ENCODE assay signal across 33 mouse cellular contexts in genomic region chr6:100529673-100530072, GRCm38 (mm10).
DNase-seq lines count a peak whose midpoint lies in the region; ATAC-seq and TF ChIP-seq lines count a peak whose summit lies in the region.
"Had no signal": no experiment of that assay in that cellular context is flagged by ENCODE, and none has a peak within 500 bp of the region (broad histone marks: within the 10 kb centered on the region; RNA-seq: fewer than 3 reads in every experiment).

No protein-coding gene starts in this region.

- no peak overlapping the region for H3K4me2 ChIP-seq in lung, embryonic 16.5 days (ENCODE audit: low read depth, low read length)
- H3K4me2 ChIP-seq in limb, embryonic 12.5 days: no peak overlapping the region
- no peak overlapping the region for H3K4me2 ChIP-seq in midbrain, embryonic 11.5 days
- H3K4me2 ChIP-seq: embryonic facial prominence, embryonic 13.5 days; heart, embryonic 12.5 days; limb, embryonic 15.5 days; liver, embryonic 13.5 days; lung, embryonic 15.5 days; neural tube, embryonic 15.5 days had no signal

- ATAC-seq in lung, embryonic 16.5 days (ENCODE audit: low read depth): peak; percentile 50; the same call in 1 of the 2 replicates
- ATAC-seq in limb, embryonic 12.5 days (ENCODE audit: insufficient number of reproducible peaks, insufficient read depth, low FRiP score, low TSS enrichment, low read depth): 0 out of 2 replicates have a peak, but pooled peaks have one; percentile 62
- ATAC-seq in midbrain, embryonic 11.5 days (ENCODE audit: low FRiP score): no peak
- ATAC-seq: forebrain, embryonic 16.5 days; hindbrain, embryonic 16.5 days; Patski had no signal

- H3K27ac ChIP-seq in lung, embryonic 16.5 days (ENCODE audit: low read length): no peak overlapping the region
- H3K27ac ChIP-seq in limb, embryonic 12.5 days: no peak overlapping the region
- H3K27ac ChIP-seq in midbrain, embryonic 11.5 days (ENCODE audit: low read depth, low read length): no peak overlapping the region
- H3K27ac ChIP-seq: embryonic facial prominence, embryonic 13.5 days; gastrocnemius, adult 2 months; heart, adult 2 months; hindbrain, embryonic 10.5 days; layer of hippocampus, adult 2 months; limb, embryonic 15.5 days; liver, embryonic 13.5 days; lung, embryonic 15.5 days; neural tube, embryonic 15.5 days had no signal

- no peak for DNase-seq in lung, adult 2 months
- DNase-seq in MN1 (ENCODE audit: low spot score): peak; percentile 44
- DNase-seq in lung, postnatal 36 days: peak; percentile 20
- no peak for DNase-seq in midbrain, embryonic 11.5 days (ENCODE audit: low spot score, missing footprints)
- no peak for DNase-seq in urinary bladder, adult 18-20 months (ENCODE audit: low spot score in 2 of 2)
- no peak for DNase-seq in left cerebral cortex, postnatal 14 days (ENCODE audit: low spot score in 2 of 2)
- DNase-seq: adrenal gland, postnatal 10 days; cerebellum, adult 8-10 months; cerebellum, postnatal 36 days; gastrocnemius, adult 2 months; heart, adult 2 months; kidney, adult 2 months; kidney, postnatal 36 days; liver, embryonic 13.5 days; midbrain, embryonic 14.5 days; retina, postnatal 1 day; right cerebral cortex, postnatal 14 days; thymus, adult 2 months; thymus, postnatal 4 days had no signal

- no peaks in the 10 kb centered on the region for H3K36me3 ChIP-seq in lung, embryonic 16.5 days (ENCODE audit: control insufficient read depth, insufficient read depth, low read length)
- no peaks in the 10 kb centered on the region for H3K36me3 ChIP-seq in limb, embryonic 12.5 days
- H3K36me3 ChIP-seq in midbrain, embryonic 11.5 days (ENCODE audit: control insufficient read depth, insufficient read depth, low read length): no peaks in the 10 kb centered on the region
- H3K36me3 ChIP-seq: embryonic facial prominence, embryonic 13.5 days; G1E; heart, embryonic 12.5 days; hindbrain, embryonic 10.5 days; limb, embryonic 15.5 days; liver, embryonic 13.5 days; lung, embryonic 15.5 days; neural tube, embryonic 15.5 days had no signal

- TF ChIP-seq POLR2A in lung, adult 2 months (IDR thresholded peaks at IDR 0.05; ENCODE audit: borderline replicate concordance, extremely low read depth, low read depth, low read length): no peak

- TF ChIP-seq CTCF in lung, adult 2 months (IDR thresholded peaks at IDR 0.05; ENCODE audit: insufficient read depth, low read length): no peak

- H3K27me3 ChIP-seq in lung, embryonic 16.5 days (ENCODE audit: control insufficient read depth, insufficient read depth, low read depth, low read length): no peaks in the 10 kb centered on the region
- peaks cover 22% of the 10 kb centered on the region for H3K27me3 ChIP-seq in limb, embryonic 12.5 days
- no peaks in the 10 kb centered on the region for H3K27me3 ChIP-seq in midbrain, embryonic 11.5 days (ENCODE audit: control insufficient read depth, insufficient read depth, low read length)
- H3K27me3 ChIP-seq: lung, embryonic 15.5 days; Patski had no signal

- WGBS in lung, embryonic 16.5 days: 59% methylated on average over 3 of the region's 3 CpGs
- WGBS in lung, adult 2 months: 78% methylated on average over 3 of the region's 3 CpGs
- WGBS in limb, embryonic 12.5 days: 41% methylated on average over 3 of the region's 3 CpGs
- 70% methylated on average over 3 of the region's 3 CpGs for WGBS in midbrain, embryonic 11.5 days

- H3K4me1 ChIP-seq in lung, embryonic 16.5 days (replicated peaks; ENCODE audit: control insufficient read depth, insufficient read depth, low read length): peaks cover 13% of the 10 kb centered on the region
- no peaks in the 10 kb centered on the region for H3K4me1 ChIP-seq in lung, adult 2 months (ENCODE audit: control insufficient read depth, insufficient read depth, low read length)
- H3K4me1 ChIP-seq in limb, embryonic 12.5 days (replicated peaks): peaks cover 34% of the 10 kb centered on the region
- H3K4me1 ChIP-seq in midbrain, embryonic 11.5 days (ENCODE audit: control insufficient read depth, insufficient read depth, low read length): peaks cover 8% of the 10 kb centered on the region

- intact Hi-C loops in left cerebral cortex, postnatal 14 days (cut with DNase I): no loop called here

- H3K9me3 ChIP-seq in lung, embryonic 16.5 days (ENCODE audit: control insufficient read depth, low read length): no peaks in the 10 kb centered on the region
- H3K9me3 ChIP-seq in limb, embryonic 12.5 days: 0 out of 2 replicates have a peak, but pooled peaks cover 3% of the 10 kb centered on the region
- H3K9me3 ChIP-seq in midbrain, embryonic 11.5 days (ENCODE audit: control insufficient read depth, low read length): no peaks in the 10 kb centered on the region
- H3K9me3 ChIP-seq: embryonic facial prominence, embryonic 13.5 days; heart, embryonic 12.5 days; limb, embryonic 15.5 days; liver, embryonic 13.5 days; lung, embryonic 15.5 days; neural tube, embryonic 15.5 days had no signal

- no peak overlapping the region for H3K9ac ChIP-seq in lung, embryonic 16.5 days (ENCODE audit: low read length)
- no peak overlapping the region for H3K9ac ChIP-seq in limb, embryonic 12.5 days (replicated peaks)
- H3K9ac ChIP-seq in midbrain, embryonic 11.5 days (ENCODE audit: low read length): no peak overlapping the region
- H3K9ac ChIP-seq: embryonic facial prominence, embryonic 13.5 days; heart, embryonic 12.5 days; limb, embryonic 15.5 days; liver, embryonic 13.5 days; lung, embryonic 15.5 days; neural tube, embryonic 15.5 days had no signal

- H3K4me3 ChIP-seq in lung, embryonic 16.5 days (ENCODE audit: low read length): no peak overlapping the region
- no peak overlapping the region for H3K4me3 ChIP-seq in lung, adult 2 months (replicated peaks; ENCODE audit: extremely low read depth, low read depth, low read length)
- no peak overlapping the region for H3K4me3 ChIP-seq in limb, embryonic 12.5 days (replicated peaks)
- H3K4me3 ChIP-seq in midbrain, embryonic 11.5 days (ENCODE audit: low read depth, low read length): no peak overlapping the region
- H3K4me3 ChIP-seq: embryonic facial prominence, embryonic 13.5 days; erythroblast, embryonic 14.5 days; gastrocnemius, adult 2 months; heart, adult 2 months; heart, embryonic 12.5 days; hindbrain, embryonic 10.5 days; layer of hippocampus, adult 2 months; limb, embryonic 15.5 days; liver, embryonic 13.5 days; lung, embryonic 15.5 days; neural tube, embryonic 15.5 days had no signal

Comparison
In these comparisons a context has a peak if more than half of its experiments do, and no peak if none do; other contexts are left out.
1. DNase-seq: peak in MN1 (single experiment) and lung, postnatal 36 days (single experiment); none in lung, adult 2 months (single experiment), midbrain, embryonic 11.5 days (single experiment), urinary bladder, adult 18-20 months (0 of 2) and left cerebral cortex, postnatal 14 days (0 of 2).